9 mouse cellular contexts compared by ENCODE assay signal in genomic region chr12:29049105-29049511, GRCm38 (mm10).
DNase-seq lines count a peak whose midpoint lies in the region; ATAC-seq and TF ChIP-seq lines count a peak whose summit lies in the region.
"Had no signal": no experiment of that assay in that cellular context is flagged by ENCODE, and none has a peak within 500 bp of the region (broad histone marks: within the 10 kb centered on the region; RNA-seq: fewer than 3 reads in every experiment).

No protein-coding gene starts in this region.

- TF ChIP-seq POLR2A in embryonic fibroblast, embryonic 13.5 days (IDR thresholded peaks at IDR 0.05; ENCODE audit: low read depth, low read length) = no peak

- ATAC-seq in limb, embryonic 11.5 days (ENCODE audit: insufficient number of reproducible peaks, low FRiP score, low TSS enrichment, low read depth) = peak; percentile 82

- peak overlapping the region; percentile 12; the same call in 1 of the 2 replicates for H3K4me2 ChIP-seq in limb, embryonic 11.5 days (ENCODE audit: low read depth, severe bottlenecking)

- peaks cover 3% of the 10 kb centered on the region; the same call in 1 of the 2 replicates for H3K4me1 ChIP-seq in embryonic fibroblast, embryonic 13.5 days (ENCODE audit: control insufficient read depth, insufficient read depth, low read length)
- H3K4me1 ChIP-seq in limb, embryonic 11.5 days (ENCODE audit: control insufficient read depth, insufficient read depth, low read length) = peaks cover 22% of the 10 kb centered on the region

- intact Hi-C loops in left cerebral cortex, postnatal 14 days (cut with DNase I) = no loop called here

- DNase-seq in adrenal gland, adult (ENCODE audit: inconsistent age in 2 of 2, low spot score in 1 of 2) = peak; percentile 27 to 49
- DNase-seq in adrenal gland, postnatal 25 days = no peak
- DNase-seq in Muller cell, postnatal 12 days (ENCODE audit: inconsistent ontology term) = peak; percentile 92
- DNase-seq in limb, embryonic 11.5 days (ENCODE audit: low spot score) = peak; percentile 79
- peak; percentile 56 for DNase-seq in yolk sac, embryonic 10.5 days (ENCODE audit: low spot score)
- no peak for DNase-seq in left cerebral cortex, postnatal 14 days (ENCODE audit: low spot score in 2 of 2)
- DNase-seq in layer of hippocampus, adult 2 months (ENCODE audit: low spot score in 2 of 2) = no peak

- H3K27me3 ChIP-seq in limb, embryonic 11.5 days (ENCODE audit: control insufficient read depth, insufficient read depth, low read length) = no peaks in the 10 kb centered on the region

- 3% methylated on average over 8 of the region's 8 CpGs for WGBS in limb, embryonic 11.5 days

- H3K4me3 ChIP-seq in embryonic fibroblast, embryonic 13.5 days (ENCODE audit: insufficient read depth, low read length) = no peak overlapping the region
- H3K4me3 ChIP-seq in limb, embryonic 11.5 days (ENCODE audit: low read depth, low read length) = no peak overlapping the region
- no peak overlapping the region for H3K4me3 ChIP-seq in layer of hippocampus, adult 2 months

- H3K27ac ChIP-seq in embryonic fibroblast, embryonic 13.5 days (ENCODE audit: insufficient read depth, low read length) = 0 out of 2 replicates have a peak overlapping the region, but pooled peaks have one; percentile 29
- peak overlapping the region; percentile 77 for H3K27ac ChIP-seq in limb, embryonic 11.5 days (replicated peaks; ENCODE audit: low read depth, low read length)
- no peak overlapping the region for H3K27ac ChIP-seq in layer of hippocampus, adult 2 months
- H3K27ac ChIP-seq: macrophage had no signal

- no peaks in the 10 kb centered on the region for H3K36me3 ChIP-seq in limb, embryonic 11.5 days (ENCODE audit: control insufficient read depth, insufficient read depth, low read length)

- no peak for TF ChIP-seq CTCF in embryonic fibroblast, embryonic 13.5 days (IDR thresholded peaks at IDR 0.05; ENCODE audit: borderline replicate concordance, insufficient read depth, low read length)
- TF ChIP-seq CTCF in layer of hippocampus, adult 2 months (conservative IDR thresholded peaks at IDR 0.05) = no peak

- peak overlapping the region; percentile 37; the same call in 1 of the 2 replicates for H3K9ac ChIP-seq in limb, embryonic 11.5 days (ENCODE audit: low read length)

- no peaks in the 10 kb centered on the region for H3K9me3 ChIP-seq in limb, embryonic 11.5 days (ENCODE audit: control insufficient read depth, low read length)

Comparison
In these comparisons a context has a peak if more than half of its experiments do, and no peak if none do; other contexts are left out.
1. DNase-seq: peak in adrenal gland, adult (2 of 2), Muller cell, postnatal 12 days (single experiment), limb, embryonic 11.5 days (single experiment) and yolk sac, embryonic 10.5 days (single experiment); none in adrenal gland, postnatal 25 days (single experiment), left cerebral cortex, postnatal 14 days (0 of 2) and layer of hippocampus, adult 2 months (0 of 2).